Mouse (Mus musculus): ENCODE results near the gene Efcab6. TPM values are rescaled to one million over a fixed set of nuclear protein-coding genes. Genes with fewer than 3 reads are reported as not detected.
A peak's percentile ranks its signal among the peaks of the same experiment; 100 is the strongest.

The Efcab6 gene
- polyA plus RNA-seq, 1 experiment from 2014 or later = 0.16 TPM

DNA sequence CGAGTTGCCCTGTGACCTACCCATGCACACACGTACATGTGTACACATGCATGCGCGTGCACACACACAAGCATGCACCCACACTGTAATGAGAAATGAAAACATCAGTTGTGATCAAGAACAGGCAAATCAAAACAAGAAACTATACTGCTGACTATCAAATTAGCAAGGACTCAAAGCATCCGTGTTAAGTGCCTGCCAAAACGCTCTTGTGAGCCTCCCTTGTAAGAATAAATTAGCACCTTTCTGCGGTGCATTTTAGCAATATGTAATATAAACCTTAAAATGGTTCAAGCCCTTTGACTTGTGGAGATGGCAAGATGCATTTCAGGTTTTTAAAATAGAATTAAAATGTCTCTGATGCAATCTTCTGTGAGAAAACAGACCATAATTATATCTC lies 108.2 kb downstream of the Efcab6 start:
- Histone ChIP-seq H3K9ac (replicated peaks; ENCODE audit: low read length) (no peak overlapping the region), H3K4me2 (replicated peaks; ENCODE audit: low read depth, low read length) (no peak overlapping the region), H3K36me3 (ENCODE audit: insufficient read depth, low read length) (no peaks in the 10 kb centered on the region), H3K9me3 (ENCODE audit: low read length) (0 out of 2 replicates have a peak, but pooled peaks cover 1% of the 10 kb centered on the region), H3K4me3 (ENCODE audit: low read length) (no peak overlapping the region), H3K27me3 (ENCODE audit: insufficient read depth, low read length) (no peaks in the 10 kb centered on the region), H3K4me1 (ENCODE audit: insufficient read depth, low read length) (no peaks in the 10 kb centered on the region), H3K27ac (ENCODE audit: low read length) (no peak overlapping the region)
- WGBS = 91% methylated on average over 7 of the region's 7 CpGs
- ATAC-seq (ENCODE audit: low FRiP score, low TSS enrichment) = no peak

DNA sequence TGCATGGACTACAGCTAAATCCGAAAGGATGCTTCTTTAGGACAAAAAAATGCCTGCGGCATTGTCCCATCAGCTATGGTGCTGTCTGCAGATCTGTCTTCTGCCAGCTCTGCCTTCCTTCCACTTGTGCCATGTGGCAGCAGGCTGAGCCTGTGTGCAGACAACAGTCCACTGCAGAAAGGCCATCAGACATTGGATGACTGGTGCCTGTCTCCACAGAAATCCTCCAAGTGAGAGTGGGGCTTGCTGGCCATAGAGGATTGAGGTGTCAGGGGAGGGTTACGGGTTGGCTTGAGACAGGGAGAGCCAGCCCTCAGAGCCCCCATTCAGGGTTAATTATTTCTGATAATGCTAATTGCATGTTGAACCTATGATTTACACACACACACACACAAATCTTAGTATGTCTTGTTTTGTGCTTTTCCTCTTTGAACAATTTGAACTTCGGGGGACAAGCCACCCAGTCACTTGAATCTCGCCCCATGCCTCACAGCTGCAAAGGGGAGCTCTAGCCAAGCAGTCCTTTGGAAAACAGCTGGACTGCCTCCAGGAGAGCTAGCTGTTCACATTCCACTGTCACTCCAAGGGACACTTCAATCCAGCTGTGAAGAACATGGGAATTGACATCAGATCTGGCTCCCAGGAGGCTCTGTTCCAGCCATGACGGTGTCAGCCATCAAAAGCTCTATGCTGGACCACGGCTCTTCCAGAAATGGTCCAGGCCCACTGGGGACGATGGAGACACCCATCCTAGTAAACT lies 109.1 kb downstream of the Efcab6 start:
- Histone ChIP-seq H3K9me3 (ENCODE audit: low read length) (0 out of 2 replicates have a peak, but pooled peaks cover 2% of the 10 kb centered on the region), H3K27me3 (ENCODE audit: insufficient read depth, low read length) (no peaks in the 10 kb centered on the region), H3K27ac (ENCODE audit: low read length) (no peak overlapping the region), H3K4me3 (ENCODE audit: low read length) (no peak overlapping the region), H3K4me2 (replicated peaks; ENCODE audit: low read depth, low read length) (no peak overlapping the region), H3K4me1 (ENCODE audit: insufficient read depth, low read length) (no peaks in the 10 kb centered on the region), H3K36me3 (ENCODE audit: insufficient read depth, low read length) (no peaks in the 10 kb centered on the region), H3K9ac (replicated peaks; ENCODE audit: low read length) (no peak overlapping the region)
- 74% methylated on average over 8 of the region's 8 CpGs for WGBS
- ATAC-seq (ENCODE audit: low FRiP score, low TSS enrichment) = peak; percentile 23; the same call in 1 of the 2 replicates

DNA sequence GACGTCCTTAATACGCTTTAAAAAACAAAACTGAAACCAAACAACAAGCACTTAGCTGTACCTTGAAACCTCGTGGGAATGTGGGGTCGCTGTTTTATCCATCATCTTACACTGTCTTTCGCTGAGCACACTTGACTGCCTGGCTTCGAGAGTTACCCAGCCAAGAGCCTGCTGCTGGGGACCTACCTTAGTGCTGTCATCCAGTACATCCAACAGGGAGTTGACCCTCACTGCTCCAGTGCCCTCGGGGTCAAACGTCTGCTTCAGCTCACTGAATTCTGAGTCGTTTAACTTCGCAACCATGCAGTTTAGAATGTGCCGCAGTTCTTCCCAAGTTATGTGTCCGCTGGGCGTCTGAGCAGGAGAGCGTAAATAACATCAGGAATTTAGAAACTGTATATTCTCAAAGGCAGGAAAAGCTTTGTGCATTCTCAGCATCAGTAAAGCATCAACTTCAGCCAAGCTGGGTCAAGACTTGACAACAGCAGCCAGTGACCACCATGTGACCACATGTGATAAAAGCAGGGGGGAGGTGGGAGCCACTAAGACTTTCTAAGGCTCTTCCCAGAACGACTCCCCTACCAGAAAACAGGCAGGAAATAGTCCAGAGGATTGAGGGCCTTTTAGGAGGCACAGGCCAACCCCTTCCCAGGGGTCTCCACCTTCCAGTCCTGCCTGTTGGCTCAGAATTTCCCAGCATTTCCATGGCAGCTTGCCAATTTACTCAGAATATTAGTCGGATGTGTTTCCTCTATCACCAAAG lies 115.3 kb downstream of the Efcab6 start:
- 19% methylated on average over 16 of the region's 16 CpGs for WGBS
- Histone ChIP-seq H3K4me2 (replicated peaks; ENCODE audit: low read depth, low read length) (peak overlapping the region; percentile 20; the same call in 1 of the 2 replicates), H3K9ac (replicated peaks; ENCODE audit: low read length) (no peak overlapping the region), H3K4me1 (ENCODE audit: insufficient read depth, low read length) (peaks cover 11% of the 10 kb centered on the region), H3K9me3 (ENCODE audit: low read length) (0 out of 2 replicates have a peak, but pooled peaks cover 2% of the 10 kb centered on the region), H3K27ac (ENCODE audit: low read length) (peak overlapping the region; percentile 34; the same call in 1 of the 2 replicates), H3K4me3 (ENCODE audit: low read length) (no peak overlapping the region), H3K27me3 (ENCODE audit: insufficient read depth, low read length) (no peaks in the 10 kb centered on the region), H3K36me3 (ENCODE audit: insufficient read depth, low read length) (no peaks in the 10 kb centered on the region)
- ATAC-seq (ENCODE audit: low FRiP score, low TSS enrichment) = peak; percentile 82; the same call in 1 of the 2 replicates

DNA sequence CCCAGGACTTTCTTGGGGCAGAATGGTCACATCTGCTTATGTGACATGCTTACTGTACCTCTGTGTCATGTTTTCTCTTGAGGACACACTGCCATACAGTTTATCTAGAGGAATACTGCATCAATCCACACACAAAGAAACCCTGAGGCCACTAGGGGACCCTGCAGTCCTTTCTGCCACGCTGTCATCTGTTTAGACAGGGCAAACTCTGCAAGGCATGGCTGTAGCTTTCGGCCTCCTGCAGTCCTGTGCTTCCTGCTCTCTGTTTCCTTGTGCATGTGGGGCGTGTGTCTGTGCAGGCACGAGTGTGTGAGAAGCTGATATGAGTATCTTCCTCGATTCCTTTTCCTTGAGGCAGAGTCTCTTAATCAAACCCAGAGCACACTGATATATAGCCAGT lies 125.5 kb downstream of the Efcab6 start:
- ATAC-seq (ENCODE audit: low FRiP score, low TSS enrichment) = no peak
- Histone ChIP-seq H3K4me2 (replicated peaks; ENCODE audit: low read depth, low read length) (no peak overlapping the region), H3K27me3 (ENCODE audit: insufficient read depth, low read length) (no peaks in the 10 kb centered on the region), H3K9me3 (ENCODE audit: low read length) (no peaks in the 10 kb centered on the region), H3K36me3 (ENCODE audit: insufficient read depth, low read length) (no peaks in the 10 kb centered on the region), H3K4me3 (ENCODE audit: low read length) (no peak overlapping the region), H3K4me1 (ENCODE audit: insufficient read depth, low read length) (no peaks in the 10 kb centered on the region), H3K9ac (replicated peaks; ENCODE audit: low read length) (no peak overlapping the region), H3K27ac (ENCODE audit: low read length) (no peak overlapping the region)
- 43% methylated on average over 5 of the region's 5 CpGs for WGBS

DNA sequence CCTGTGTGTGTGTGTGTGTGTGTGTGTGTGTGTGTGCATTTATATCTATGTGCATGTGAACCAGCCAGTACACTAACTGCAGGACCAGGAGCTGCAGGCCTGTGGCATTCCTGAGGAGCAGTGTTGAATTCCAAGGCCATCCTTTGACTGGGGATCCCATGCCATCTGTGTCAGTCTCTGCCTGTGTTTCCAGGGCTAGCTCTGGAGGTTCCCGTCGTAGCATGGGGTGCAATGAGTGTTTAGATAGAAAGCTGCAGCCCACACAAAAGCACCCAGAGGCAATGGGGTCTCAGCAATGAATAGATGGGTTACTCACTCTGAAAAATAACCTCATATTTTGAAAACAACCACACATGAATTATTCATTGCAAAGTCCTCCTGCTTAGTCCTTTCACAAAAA lies 126.7 kb downstream of the Efcab6 start:
- Histone ChIP-seq H3K4me2 (replicated peaks; ENCODE audit: low read depth, low read length) (no peak overlapping the region), H3K36me3 (ENCODE audit: insufficient read depth, low read length) (no peaks in the 10 kb centered on the region), H3K9me3 (ENCODE audit: low read length) (no peaks in the 10 kb centered on the region), H3K27me3 (ENCODE audit: insufficient read depth, low read length) (no peaks in the 10 kb centered on the region), H3K4me3 (ENCODE audit: low read length) (no peak overlapping the region), H3K9ac (replicated peaks; ENCODE audit: low read length) (no peak overlapping the region), H3K4me1 (ENCODE audit: insufficient read depth, low read length) (no peaks in the 10 kb centered on the region), H3K27ac (ENCODE audit: low read length) (no peak overlapping the region)
- ATAC-seq (ENCODE audit: low FRiP score, low TSS enrichment) = no peak
- 74% methylated on average over 2 of the region's 2 CpGs for WGBS

DNA sequence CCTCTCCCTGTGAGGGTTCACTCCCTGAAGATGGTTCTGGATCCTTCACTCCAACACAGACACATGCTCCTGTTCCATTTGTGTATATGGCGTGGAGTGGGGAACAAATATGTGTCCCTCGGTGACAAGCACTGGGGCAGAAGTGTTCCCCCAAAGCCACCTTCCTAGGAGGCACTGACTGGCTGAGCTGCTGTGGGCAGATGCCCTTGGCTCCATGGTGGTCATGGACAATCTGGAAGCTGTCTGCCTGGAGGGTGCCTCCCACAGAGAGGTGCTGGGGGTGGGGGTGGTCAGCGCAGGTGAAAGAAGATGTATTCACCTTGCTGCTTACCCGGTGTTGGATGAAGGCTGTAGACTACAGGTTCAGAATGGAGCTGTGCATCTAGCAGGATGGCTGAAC lies 128.7 kb downstream of the Efcab6 start:
- H3K9ac ChIP-seq (replicated peaks; ENCODE audit: low read length) = no peak overlapping the region
- no peaks in the 10 kb centered on the region for H3K4me1 ChIP-seq (ENCODE audit: insufficient read depth, low read length)
- no peaks in the 10 kb centered on the region for H3K36me3 ChIP-seq (ENCODE audit: insufficient read depth, low read length)
- no peak overlapping the region for H3K4me2 ChIP-seq (replicated peaks; ENCODE audit: low read depth, low read length)
- 95% methylated on average over 4 of the region's 4 CpGs for WGBS
- no peak for ATAC-seq (ENCODE audit: low FRiP score, low TSS enrichment)
- H3K4me3 ChIP-seq (ENCODE audit: low read length) = no peak overlapping the region
- no peaks in the 10 kb centered on the region for H3K27me3 ChIP-seq (ENCODE audit: insufficient read depth, low read length)
- no peak overlapping the region for H3K27ac ChIP-seq (ENCODE audit: low read length)
- no peaks in the 10 kb centered on the region for H3K9me3 ChIP-seq (ENCODE audit: low read length)

DNA sequence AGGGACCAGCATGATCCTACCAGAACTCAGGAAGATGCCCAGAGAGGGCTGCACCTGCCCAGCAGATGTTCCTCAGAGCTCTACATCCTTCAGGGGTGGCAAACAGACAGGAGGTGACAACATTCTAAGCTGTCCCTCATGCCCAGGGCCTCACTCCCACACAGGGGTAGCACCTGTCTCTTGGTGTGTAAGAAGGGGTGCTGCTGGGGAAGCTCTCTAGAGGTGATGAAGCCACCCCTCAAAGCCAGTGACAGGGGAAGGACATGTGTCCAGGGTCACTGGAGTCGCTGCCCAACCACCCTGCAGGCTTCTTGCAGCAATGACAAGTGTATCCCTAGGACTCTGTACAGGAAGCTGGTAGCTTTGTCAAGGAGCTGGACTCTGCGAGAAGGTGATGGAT lies 130.4 kb downstream of the Efcab6 start:
- H3K27me3 ChIP-seq (ENCODE audit: insufficient read depth, low read length) = no peaks in the 10 kb centered on the region
- WGBS = 67% methylated on average over 2 of the region's 2 CpGs
- ATAC-seq (ENCODE audit: low FRiP score, low TSS enrichment) = no peak
- no peak overlapping the region for H3K9ac ChIP-seq (replicated peaks; ENCODE audit: low read length)
- H3K4me1 ChIP-seq (ENCODE audit: insufficient read depth, low read length) = no peaks in the 10 kb centered on the region
- H3K36me3 ChIP-seq (ENCODE audit: insufficient read depth, low read length) = no peaks in the 10 kb centered on the region
- H3K4me3 ChIP-seq (ENCODE audit: low read length) = no peak overlapping the region
- H3K27ac ChIP-seq (ENCODE audit: low read length) = no peak overlapping the region
- H3K4me2 ChIP-seq (replicated peaks; ENCODE audit: low read depth, low read length) = no peak overlapping the region
- H3K9me3 ChIP-seq (ENCODE audit: low read length) = no peaks in the 10 kb centered on the region

DNA sequence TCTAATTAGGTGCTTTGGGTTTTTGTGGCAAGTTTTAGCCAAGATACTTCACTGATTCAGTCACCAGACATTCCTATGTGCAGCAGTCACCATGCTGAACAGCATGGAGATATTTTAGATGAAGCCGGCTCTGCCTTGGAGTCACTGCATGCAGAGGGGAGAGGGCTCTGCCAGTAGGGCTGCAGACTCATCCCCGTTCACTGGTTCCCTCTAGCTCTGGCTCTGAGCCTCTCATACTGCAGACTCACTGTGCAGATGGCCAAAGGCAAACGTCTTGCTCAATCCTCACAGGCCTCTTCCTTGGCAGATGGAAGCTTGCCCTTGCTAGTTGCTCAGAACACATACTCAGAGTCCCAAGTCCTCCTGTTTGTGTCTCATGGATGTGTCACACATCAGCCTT lies 139.8 kb downstream of the Efcab6 start:
- H3K36me3 ChIP-seq (ENCODE audit: insufficient read depth, low read length) = no peaks in the 10 kb centered on the region
- no peak overlapping the region for H3K27ac ChIP-seq (ENCODE audit: low read length)
- H3K27me3 ChIP-seq (ENCODE audit: insufficient read depth, low read length) = no peaks in the 10 kb centered on the region
- ATAC-seq (ENCODE audit: low FRiP score, low TSS enrichment) = no peak
- H3K9ac ChIP-seq (replicated peaks; ENCODE audit: low read length) = no peak overlapping the region
- WGBS = 70% methylated on average over 3 of the region's 3 CpGs
- H3K9me3 ChIP-seq (ENCODE audit: low read length) = no peaks in the 10 kb centered on the region
- H3K4me3 ChIP-seq (ENCODE audit: low read length) = no peak overlapping the region
- no peak overlapping the region for H3K4me2 ChIP-seq (replicated peaks; ENCODE audit: low read depth, low read length)
- no peaks in the 10 kb centered on the region for H3K4me1 ChIP-seq (ENCODE audit: insufficient read depth, low read length)

DNA sequence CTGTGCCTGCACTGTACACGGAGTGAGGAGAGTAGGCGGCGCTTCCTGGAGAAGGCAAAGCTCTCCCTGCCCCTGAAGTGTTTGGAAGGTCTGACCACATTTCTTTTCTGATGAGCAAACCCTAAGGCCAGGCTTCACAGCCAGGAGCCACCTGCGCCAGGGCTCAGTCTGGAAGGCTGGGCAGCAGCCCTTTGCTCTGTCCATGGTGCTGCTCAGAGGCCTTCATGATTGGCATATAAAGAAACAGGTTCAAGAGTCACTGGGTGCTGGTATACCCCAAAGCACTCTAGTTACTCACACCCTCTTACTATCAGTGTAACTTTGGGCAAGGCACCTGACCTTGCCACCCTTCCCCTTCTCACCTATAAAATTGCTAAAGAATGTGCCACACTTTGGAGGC lies 140.5 kb downstream of the Efcab6 start:
- no peak for ATAC-seq (ENCODE audit: low FRiP score, low TSS enrichment)
- Histone ChIP-seq H3K36me3 (ENCODE audit: insufficient read depth, low read length) (no peaks in the 10 kb centered on the region), H3K4me2 (replicated peaks; ENCODE audit: low read depth, low read length) (no peak overlapping the region), H3K4me3 (ENCODE audit: low read length) (no peak overlapping the region), H3K27me3 (ENCODE audit: insufficient read depth, low read length) (no peaks in the 10 kb centered on the region), H3K9me3 (ENCODE audit: low read length) (no peaks in the 10 kb centered on the region), H3K27ac (ENCODE audit: low read length) (no peak overlapping the region), H3K9ac (replicated peaks; ENCODE audit: low read length) (no peak overlapping the region), H3K4me1 (ENCODE audit: insufficient read depth, low read length) (no peaks in the 10 kb centered on the region)
- WGBS = 33% methylated on average over 4 of the region's 4 CpGs

DNA sequence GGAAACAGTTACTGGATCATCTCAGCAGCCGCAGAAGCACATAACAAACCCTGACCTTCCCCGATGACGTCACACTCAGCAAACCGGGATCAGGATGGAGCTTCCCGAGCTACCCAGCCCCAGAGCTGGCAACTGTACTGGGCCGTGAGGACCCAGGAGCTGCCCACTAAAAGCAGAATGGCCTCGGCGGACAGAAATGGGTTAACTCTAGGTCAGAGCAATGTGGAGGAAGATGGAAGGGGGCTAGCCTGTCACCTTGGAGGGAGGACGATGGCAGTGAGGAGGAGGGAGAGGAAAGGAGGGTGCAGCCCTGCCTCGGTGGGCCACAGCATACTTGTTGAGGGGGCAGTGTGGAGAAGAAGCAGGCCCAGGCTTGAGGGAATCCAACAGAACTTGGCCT lies 149.8 kb downstream of the Efcab6 start:
- Histone ChIP-seq H3K27ac (ENCODE audit: low read length) (no peak overlapping the region), H3K9me3 (ENCODE audit: low read length) (no peaks in the 10 kb centered on the region), H3K36me3 (ENCODE audit: insufficient read depth, low read length) (no peaks in the 10 kb centered on the region), H3K4me2 (replicated peaks; ENCODE audit: low read depth, low read length) (no peak overlapping the region), H3K27me3 (ENCODE audit: insufficient read depth, low read length) (no peaks in the 10 kb centered on the region), H3K9ac (replicated peaks; ENCODE audit: low read length) (no peak overlapping the region), H3K4me1 (ENCODE audit: insufficient read depth, low read length) (no peaks in the 10 kb centered on the region), H3K4me3 (ENCODE audit: low read length) (no peak overlapping the region)
- WGBS = 84% methylated on average over 10 of the region's 10 CpGs
- ATAC-seq (ENCODE audit: low FRiP score, low TSS enrichment) = no peak
